ENCODE assay signal across 22 mouse cellular contexts in the genomic region with DNA sequence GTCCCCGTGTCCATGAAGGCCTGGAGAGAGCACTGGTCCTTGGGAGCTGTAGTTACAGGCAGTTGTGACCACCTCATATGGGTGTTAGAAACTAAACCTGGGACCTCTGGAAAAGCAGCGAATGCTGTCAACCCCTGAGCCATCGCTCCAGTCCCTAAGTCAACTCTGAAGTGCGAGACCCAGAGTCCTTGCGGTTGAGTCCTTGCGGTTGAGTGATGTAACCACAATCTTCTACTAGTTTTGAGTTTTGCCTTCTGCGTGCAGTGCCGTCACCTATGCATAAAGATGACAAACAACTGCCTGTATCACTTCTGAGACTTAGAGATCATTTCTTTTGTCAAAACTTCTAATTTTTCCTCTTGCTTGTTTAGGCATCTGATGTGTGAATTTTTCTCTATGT.
A peak's percentile ranks its signal among the peaks of the same experiment; 100 is the strongest.
DNase-seq lines count a peak whose midpoint lies in the region; ATAC-seq and TF ChIP-seq lines count a peak whose summit lies in the region.
"Had no signal": no experiment of that assay in that cellular context is flagged by ENCODE, and none has a peak within 500 bp of the region (broad histone marks: within the 10 kb centered on the region; RNA-seq: fewer than 3 reads in every experiment).

No protein-coding gene starts in this region.

- TF ChIP-seq EP300 in liver, postnatal 0 days (IDR thresholded peaks at IDR 0.05; ENCODE audit: low read depth): no peak
- no peak for TF ChIP-seq EP300 in stomach, postnatal 0 days (optimal IDR thresholded peaks at IDR 0.05)

- H3K27ac ChIP-seq in liver, postnatal 0 days (ENCODE audit: low read depth): 0 out of 2 replicates have a peak overlapping the region, but pooled peaks have one; percentile 44
- peak overlapping the region; percentile 35; the same call in 1 of the 2 replicates for H3K27ac ChIP-seq in stomach, embryonic 15.5 days
- H3K27ac ChIP-seq in stomach, postnatal 0 days (replicated peaks): no peak overlapping the region
- H3K27ac ChIP-seq: embryonic facial prominence, embryonic 13.5 days; forebrain, embryonic 12.5 days; hindbrain, embryonic 15.5 days had no signal

- no peaks in the 10 kb centered on the region for H3K36me3 ChIP-seq in liver, postnatal 0 days (replicated peaks; ENCODE audit: insufficient read depth, low read length)
- H3K36me3 ChIP-seq in stomach, embryonic 15.5 days: no peaks in the 10 kb centered on the region
- peaks cover 4% of the 10 kb centered on the region; the same call in 1 of the 2 replicates for H3K36me3 ChIP-seq in stomach, postnatal 0 days (ENCODE audit: control insufficient read depth, insufficient read depth, low read length)
- H3K36me3 ChIP-seq: embryonic facial prominence, embryonic 13.5 days; forebrain, embryonic 12.5 days; hindbrain, embryonic 15.5 days had no signal

- H3K9me3 ChIP-seq in liver, postnatal 0 days (ENCODE audit: low read length): no peaks in the 10 kb centered on the region
- no peaks in the 10 kb centered on the region for H3K9me3 ChIP-seq in stomach, embryonic 15.5 days
- H3K9me3 ChIP-seq in stomach, postnatal 0 days (ENCODE audit: control insufficient read depth, low read length): no peaks in the 10 kb centered on the region
- H3K9me3 ChIP-seq: embryonic facial prominence, embryonic 13.5 days; forebrain, embryonic 12.5 days; hindbrain, embryonic 15.5 days had no signal

- no peak for ATAC-seq in CD4-positive, CD25-positive, alpha-beta regulatory T cell, adult 4 months
- ATAC-seq in liver, postnatal 0 days: no peak
- ATAC-seq in stomach, embryonic 15.5 days (ENCODE audit: insufficient read depth, low FRiP score, low read depth): no peak
- ATAC-seq in stomach, postnatal 0 days (ENCODE audit: low FRiP score, low TSS enrichment): no peak
- ATAC-seq: forebrain, embryonic 16.5 days; inflammation-experienced regulatory T-cells, adult 6 months had no signal

- DNase-seq in CD4-positive, CD25-positive, alpha-beta regulatory T cell, adult 2 months (ENCODE audit: low read depth, low spot score): peak; percentile 72
- DNase-seq in liver, postnatal 0 days: no peak
- no peak for DNase-seq in liver
- no peak for DNase-seq in stomach, postnatal 0 days (ENCODE audit: low spot score)
- peak; percentile 77 for DNase-seq in naive thymus-derived CD4-positive, alpha-beta T cell, adult 2 months (ENCODE audit: low read depth)
- DNase-seq in embryo, embryonic 10 days (ENCODE audit: low spot score): no peak
- DNase-seq: adrenal gland, adult 8-10 months; adrenal gland, postnatal 36 days; B cell, adult 2 months; cerebellum, adult 11 months; cerebellum, adult 8-10 months; cerebellum, postnatal 25 days; gastrocnemius, postnatal 14 days; heart, adult 2 months; heart, postnatal 14 days had no signal

- H3K4me1 ChIP-seq in liver, postnatal 0 days (ENCODE audit: insufficient read depth): peaks cover 26% of the 10 kb centered on the region
- peaks cover 40% of the 10 kb centered on the region for H3K4me1 ChIP-seq in stomach, embryonic 15.5 days
- peaks cover 10% of the 10 kb centered on the region; the same call in 1 of the 2 replicates for H3K4me1 ChIP-seq in stomach, postnatal 0 days (replicated peaks; ENCODE audit: control insufficient read depth, insufficient read depth)

- H3K9ac ChIP-seq in liver, postnatal 0 days (replicated peaks): no peak overlapping the region
- no peak overlapping the region for H3K9ac ChIP-seq in stomach, embryonic 15.5 days
- no peak overlapping the region for H3K9ac ChIP-seq in stomach, postnatal 0 days (ENCODE audit: low read length)
- H3K9ac ChIP-seq: embryonic facial prominence, embryonic 13.5 days; forebrain, embryonic 12.5 days; hindbrain, embryonic 15.5 days had no signal

- no peak for TF ChIP-seq CTCF in liver, postnatal 0 days (IDR thresholded peaks at IDR 0.05; ENCODE audit: low read depth)
- no peak for TF ChIP-seq CTCF in stomach, postnatal 0 days (IDR thresholded peaks at IDR 0.05; ENCODE audit: low read depth)

- H3K4me3 ChIP-seq in liver, postnatal 0 days (ENCODE audit: low read depth, low read length): no peak overlapping the region
- no peak overlapping the region for H3K4me3 ChIP-seq in stomach, embryonic 15.5 days (replicated peaks)
- no peak overlapping the region for H3K4me3 ChIP-seq in stomach, postnatal 0 days (ENCODE audit: low read depth, low read length)
- H3K4me3 ChIP-seq: embryonic facial prominence, embryonic 13.5 days; forebrain, embryonic 12.5 days; heart, adult 2 months; hindbrain, embryonic 15.5 days had no signal

- no peak overlapping the region for H3K4me2 ChIP-seq in liver, postnatal 0 days (ENCODE audit: low read depth, low read length)
- no peak overlapping the region for H3K4me2 ChIP-seq in stomach, embryonic 15.5 days
- no peak overlapping the region for H3K4me2 ChIP-seq in stomach, postnatal 0 days (replicated peaks; ENCODE audit: low read depth)
- H3K4me2 ChIP-seq: embryonic facial prominence, embryonic 13.5 days; forebrain, embryonic 12.5 days; hindbrain, embryonic 15.5 days had no signal

- WGBS in liver, postnatal 0 days (ENCODE audit: insufficient replicate concordance): 85% methylated on average over 8 of the region's 8 CpGs
- 89% methylated on average over 8 of the region's 8 CpGs for WGBS in stomach, embryonic 15.5 days
- 97% methylated on average over 8 of the region's 8 CpGs for WGBS in stomach, postnatal 0 days

- H3K27me3 ChIP-seq in liver, postnatal 0 days (ENCODE audit: insufficient read depth, low read length): no peaks in the 10 kb centered on the region
- H3K27me3 ChIP-seq in stomach, embryonic 15.5 days (replicated peaks): no peaks in the 10 kb centered on the region
- H3K27me3 ChIP-seq in stomach, postnatal 0 days (ENCODE audit: control insufficient read depth, insufficient read depth, low read length): no peaks in the 10 kb centered on the region
- H3K27me3 ChIP-seq: embryonic facial prominence, embryonic 13.5 days; forebrain, embryonic 12.5 days; hindbrain, embryonic 15.5 days had no signal

Comparison
In these comparisons a context has a peak if more than half of its experiments do, and no peak if none do; other contexts are left out.
1. DNase-seq: peak in CD4-positive, CD25-positive, alpha-beta regulatory T cell, adult 2 months (single experiment) and naive thymus-derived CD4-positive, alpha-beta T cell, adult 2 months (single experiment); none in liver, postnatal 0 days (single experiment), liver (single experiment), stomach, postnatal 0 days (single experiment) and embryo, embryonic 10 days (single experiment).